Mouse (Mus musculus) MEL (cell line): ENCODE results near the gene Cmc4. TPM values are rescaled to one million over a fixed set of nuclear protein-coding genes. Genes with fewer than 3 reads are reported as not detected.

ENCODE experiments used
- DNase-seq: peaks from one replicate; pipeline ENCODE4 v3.0.0; 2011; ENCODE audit warnings: low read depth, low spot score
- H3K27ac ChIP-seq: 2 replicates; pipeline ENCODE4 v1.5.1; 2012; ENCODE audit warnings: low read depth, mild to moderate bottlenecking, control low read depth, low read length, moderate library complexity; ENCODE audit not compliant: control insufficient read depth
- H3K27me3 ChIP-seq, 2 experiments: fragments of 150-350 bp in 1 of 2; sonication (generic) in 1 of 2; 2 replicates each; pipeline ENCODE4 v1.6.1; 2012; ENCODE audit warnings: low read length in 2 of 2, mild to moderate bottlenecking in 2 of 2, improper control_type of control experiment in 1 of 2, moderate library complexity in 1 of 2; ENCODE audit not compliant: insufficient read depth in 2 of 2, control insufficient read depth in 1 of 2
- H3K36me3 ChIP-seq, 2 experiments: 2 replicates each; pipeline ENCODE4 v1.6.1; 2012 to 2014; ENCODE audit warnings: low read length in 2 of 2, improper control_type of control experiment in 1 of 2, inconsistent platforms in 1 of 2, mild to moderate bottlenecking in 1 of 2; ENCODE audit not compliant: insufficient read depth in 2 of 2, control insufficient read depth in 1 of 2
- H3K4me1 ChIP-seq, 2 experiments: fragments of 150-350 bp in 1 of 2; sonication (generic) in 1 of 2; 2 replicates each; pipeline ENCODE4 v1.6.1; 2012; ENCODE audit warnings: low read length in 2 of 2, improper control_type of control experiment in 1 of 2, mild to moderate bottlenecking in 1 of 2; ENCODE audit not compliant: insufficient read depth in 2 of 2, control insufficient read depth in 1 of 2
- H3K4me3 ChIP-seq, 2 experiments: fragments of 150-350 bp in 1 of 2; sonication (generic) in 1 of 2; 2 replicates each; pipeline ENCODE4 v1.5.1; 2012; ENCODE audit warnings: low read depth in 2 of 2, low read length in 2 of 2, mild to moderate bottlenecking in 2 of 2, moderate library complexity in 2 of 2, control low read depth in 1 of 2, improper control_type of control experiment in 1 of 2; ENCODE audit not compliant: control insufficient read depth in 1 of 2, insufficient read depth in 1 of 2
- H3K79me2 ChIP-seq: 2 replicates; pipeline ENCODE4 v1.6.1; 2012; ENCODE audit warnings: mild to moderate bottlenecking, low read length, moderate library complexity; ENCODE audit not compliant: control insufficient read depth, poor library complexity, insufficient read depth
- H3K9ac ChIP-seq: 2 replicates; pipeline ENCODE4 v1.6.1; 2012; ENCODE audit warnings: low read depth, mild to moderate bottlenecking, control low read depth, low read length, moderate library complexity; ENCODE audit not compliant: control insufficient read depth, poor library complexity, severe bottlenecking
- H3K9me3 ChIP-seq: fragments of 150-350 bp; sonication (generic); replicated peaks from 2 replicates; pipeline ENCODE4 v1.6.1; 2012; ENCODE audit warnings: mild to moderate bottlenecking, low read length, improper control_type of control experiment, moderate library complexity; ENCODE audit not compliant: insufficient read depth
- CHD1 ChIP-seq: IDR thresholded peaks from 2 replicates; pipeline ENCODE4 v1.6.1; 2012; ENCODE audit warnings: low read depth, mild to moderate bottlenecking, inconsistent platforms, low read length, improper control_type of control experiment
- CHD2 ChIP-seq: IDR thresholded peaks from 2 replicates; pipeline ENCODE4 v1.6.1; 2011; ENCODE audit warnings: low read length, improper control_type of control experiment
- E2F4 ChIP-seq: IDR thresholded peaks from 2 replicates; pipeline ENCODE4 v1.6.1; 2011; ENCODE audit warnings: low read depth, low read length, improper control_type of control experiment, borderline replicate concordance
- EP300 ChIP-seq, 2 experiments: IDR thresholded peaks; 2 replicates each; pipeline ENCODE4 v1.6.1; 2011; ENCODE audit warnings: improper control_type of control experiment in 2 of 2, low read length in 2 of 2, low read depth in 1 of 2, mild to moderate bottlenecking in 1 of 2
- ETS1 ChIP-seq: IDR thresholded peaks from 2 replicates; pipeline ENCODE4 v1.6.1; 2012; ENCODE audit warnings: low read depth, mild to moderate bottlenecking, inconsistent platforms, low read length, improper control_type of control experiment, moderate library complexity
- HCFC1 ChIP-seq: IDR thresholded peaks from 2 replicates; pipeline ENCODE4 v1.6.1; 2012; ENCODE audit warnings: low read depth, mild to moderate bottlenecking, inconsistent platforms, low read length, improper control_type of control experiment, moderate library complexity
- JUND ChIP-seq: IDR thresholded peaks from 2 replicates; pipeline ENCODE4 v1.6.1; 2011; ENCODE audit warnings: low read depth, mild to moderate bottlenecking, improper control_type of control experiment, low read length
- MAZ ChIP-seq: IDR thresholded peaks from 2 replicates; pipeline ENCODE4 v1.6.1; 2012; ENCODE audit warnings: low read depth, mild to moderate bottlenecking, inconsistent platforms, low read length, improper control_type of control experiment
- MEF2A ChIP-seq: IDR thresholded peaks from 2 replicates; pipeline ENCODE4 v1.6.1; 2014; ENCODE audit warnings: low read depth, mild to moderate bottlenecking, inconsistent platforms, low read length, improper control_type of control experiment; ENCODE audit not compliant: poor library complexity, insufficient replicate concordance, severe bottlenecking; ENCODE audit errors: extremely low read depth
- MXI1 ChIP-seq: IDR thresholded peaks from 2 replicates; pipeline ENCODE4 v1.6.1; 2011; ENCODE audit warnings: mild to moderate bottlenecking, low read depth, low read length, improper control_type of control experiment
- NELFE ChIP-seq: IDR thresholded peaks from 2 replicates; pipeline ENCODE4 v1.6.1; 2011; ENCODE audit warnings: low read depth, low read length, improper control_type of control experiment
- NRF1 ChIP-seq: IDR thresholded peaks from 2 replicates; pipeline ENCODE4 v1.6.1; 2014; ENCODE audit warnings: low read depth, mild to moderate bottlenecking, inconsistent platforms, low read length, improper control_type of control experiment, moderate library complexity; ENCODE audit not compliant: poor library complexity, insufficient read depth, severe bottlenecking
- POLR2A ChIP-seq, 2 experiments: IDR thresholded peaks; 2 replicates each; pipeline ENCODE4 v1.6.1; 2011 to 2012; ENCODE audit warnings: low read length in 2 of 2, mild to moderate bottlenecking in 2 of 2, control low read depth in 1 of 2, improper control_type of control experiment in 1 of 2, low read depth in 1 of 2, moderate library complexity in 1 of 2; ENCODE audit not compliant: control insufficient read depth in 1 of 2, insufficient read depth in 1 of 2, poor library complexity in 1 of 2
- POLR2AphosphoS2 ChIP-seq: IDR thresholded peaks from 2 replicates; pipeline ENCODE4 v1.6.1; 2011; ENCODE audit warnings: low read length, improper control_type of control experiment
- RCOR1 ChIP-seq: IDR thresholded peaks from 2 replicates; pipeline ENCODE4 v1.6.1; 2012; ENCODE audit warnings: low read depth, mild to moderate bottlenecking, inconsistent platforms, low read length, improper control_type of control experiment
- SIN3A ChIP-seq: IDR thresholded peaks from 2 replicates; pipeline ENCODE4 v1.6.1; 2012; ENCODE audit warnings: low read length, improper control_type of control experiment, inconsistent platforms
- SMC3 ChIP-seq: IDR thresholded peaks from 2 replicates; pipeline ENCODE4 v1.6.1; 2011; ENCODE audit warnings: low read depth, low read length, improper control_type of control experiment
- TAL1 ChIP-seq: IDR thresholded peaks from 2 replicates; pipeline ENCODE4 v1.6.1; 2012; ENCODE audit warnings: mild to moderate bottlenecking, inconsistent platforms, low read length, moderate library complexity, mixed read lengths
- TBP ChIP-seq: IDR thresholded peaks from 2 replicates; pipeline ENCODE4 v1.8.0; 2011; ENCODE audit warnings: low read depth, low read length, improper control_type of control experiment
- TCF12 ChIP-seq: IDR thresholded peaks from 2 replicates; pipeline ENCODE4 v1.6.1; 2014; ENCODE audit warnings: low read depth, mild to moderate bottlenecking, inconsistent platforms, low read length, improper control_type of control experiment, moderate library complexity
- ZKSCAN1 ChIP-seq: IDR thresholded peaks from 2 replicates; pipeline ENCODE4 v1.6.1; 2012; ENCODE audit warnings: low read depth, mild to moderate bottlenecking, inconsistent platforms, low read length, improper control_type of control experiment, moderate library complexity
- ZMIZ1 ChIP-seq: IDR thresholded peaks from 2 replicates; pipeline ENCODE4 v1.6.1; 2012; ENCODE audit warnings: low read depth, mild to moderate bottlenecking, inconsistent platforms, low read length, improper control_type of control experiment, moderate library complexity
- polyA plus RNA-seq, 2 experiments: library from polyadenylated mRNA; stranded (reverse) in 1 of 2; unstranded in 1 of 2; fragments of >175 nt in 1 of 2; fragments of >200 nt in 1 of 2; gene quantifications; 2 replicates each; pipeline versions ENCODE4 v1.2.1 to v1.2.4; 2012; ENCODE audit warnings: low replicate concordance in 2 of 2, low read depth in 1 of 2; ENCODE audit not compliant: insufficient read length in 2 of 2, insufficient read depth in 1 of 2, missing spikeins in 1 of 2
- total RNA-seq: library from RNA; depleted of rRNA; stranded (reverse); fragments of 300-350 nt; gene quantifications from 2 replicates; pipeline ENCODE4 v1.2.3, GENCODE M21; 2012; rRNA removed

The Cmc4 gene
- 10.6 and 11.9 TPM in 2 replicates for total RNA-seq
- 10 to 100 TPM in 1 of 2 experiments, not detected in 1; 10.7 TPM for polyA plus RNA-seq

- peak within 1 kb of the TSS; percentile 83 for H3K27ac ChIP-seq
- peaks cover 0 to 3% of the 10 kb centered on the region in 2 experiments; a peak in 2 of 4 replicates for H3K4me1 ChIP-seq
- DNase-seq = peak; percentile 91
- H3K36me3 ChIP-seq = peaks cover 3 to 10% of the 10 kb centered on the region in 2 experiments
- TF ChIP-seq ZKSCAN1 (no peak), SIN3A (peak; percentile 53; the same call in 1 of the 2 replicates), JUND (no peak), EP300 (IDR thresholded peaks at IDR 0.05; ENCODE audit: low read depth in 1 of 2, low read length in 2 of 2) (no peak), NRF1 (0 out of 2 replicates have a peak, but pooled peaks have one; percentile 10), NELFE (peak; percentile 80), TAL1 (no peak), TBP (peak; percentile 46; the same call in 1 of the 2 replicates), RCOR1 (no peak), SMC3 (no peak), ETS1 (0 out of 2 replicates have a peak, but pooled peaks have one; percentile 15), MEF2A (no peak), MAZ (0 out of 2 replicates have a peak, but pooled peaks have one; percentile 22), CHD1 (no peak), CHD2 (no peak), MXI1 (peak; percentile 50), E2F4 (0 out of 2 replicates have a peak, but pooled peaks have one; percentile 37), POLR2AphosphoS2 (peak; percentile 86; the same call in 1 of the 2 replicates), ZMIZ1 (peak; percentile 58; the same call in 1 of the 2 replicates), POLR2A (IDR thresholded peaks at IDR 0.05; ENCODE audit: control insufficient read depth in 1 of 2, insufficient read depth in 1 of 2, low read depth in 1 of 2, low read length in 2 of 2, poor library complexity in 1 of 2) (peak; percentile 56 to 89), HCFC1 (peak; percentile 75), TCF12 (peak; percentile 19; the same call in 1 of the 2 replicates)
- peak within 1 kb of the TSS; percentile 95 to 96 for H3K4me3 ChIP-seq
- H3K79me2 ChIP-seq = peaks cover 9% of the 10 kb centered on the region
- no peaks in the 10 kb centered on the region for H3K9me3 ChIP-seq
- no peaks in the 10 kb centered on the region for H3K27me3 ChIP-seq
- peak within 1 kb of the TSS; percentile 84 for H3K9ac ChIP-seq
Measured at GRCm38 (mm10) chrX:75415936-75416785, at the start of gene Cmc4, which contains the start of the genes Mtcp1 and Brcc3. TSS of gene Cmc4 (minus strand) at chrX:75416584. TSS of gene Mtcp1 (minus strand) at chrX:75416588. TSS of gene Brcc3 (plus strand) at chrX:75416628.
